Mouse (Mus musculus): ENCODE results near the gene Fam169a. TPM values are rescaled to one million over a fixed set of nuclear protein-coding genes. Genes with fewer than 3 reads are reported as not detected.
"Not testable (repeated sequence)": the region's sequence is repeated elsewhere in the genome, so short reads cannot be mapped to it uniquely, and the experiment has no call there.

Gene Fam169a
- 1.7 and 1.8 TPM in 2 replicates for total RNA-seq (2017)

- ATAC-seq (replicated peaks; ENCODE audit: low read depth, poor library complexity, severe bottlenecking), result peak; percentile 69
Observed at GRCm38 (mm10) chr13:97066649-97067550, at the start of gene Fam169a. Gene Fam169a, plus strand, starts transcription at chr13:97067286.

- ATAC-seq (replicated peaks; ENCODE audit: low read depth, poor library complexity, severe bottlenecking), result no peak
Observed at GRCm38 (mm10) chr13:97017711-97018110, 49.4 kb upstream of the Fam169a start.

- ATAC-seq (replicated peaks; ENCODE audit: low read depth, poor library complexity, severe bottlenecking), result no peak
Observed at GRCm38 (mm10) chr13:97020122-97020521, 47.0 kb upstream of the Fam169a start.

- ATAC-seq (replicated peaks; ENCODE audit: low read depth, poor library complexity, severe bottlenecking), result no peak
Observed at GRCm38 (mm10) chr13:97021906-97022305, 45.2 kb upstream of the Fam169a start.

GRCm38 (mm10) chr13:97030075-97030474 lies 37.0 kb upstream of the Fam169a start:
- no peak for ATAC-seq (replicated peaks; ENCODE audit: low read depth, poor library complexity, severe bottlenecking)

GRCm38 (mm10) chr13:97034262-97034661 lies 32.8 kb upstream of the Fam169a start, which contains the start of gene 1700029F12Rik:
Gene 1700029F12Rik, minus strand, starts transcription at chr13:97034362.
- no peak for ATAC-seq (replicated peaks; ENCODE audit: low read depth, poor library complexity, severe bottlenecking)

GRCm38 (mm10) chr13:97051158-97051557 lies 15.9 kb upstream of the Fam169a start:
- ATAC-seq (replicated peaks; ENCODE audit: low read depth, poor library complexity, severe bottlenecking), result no peak

GRCm38 (mm10) chr13:97052667-97053066 lies 14.4 kb upstream of the Fam169a start:
- peak; percentile 68 for ATAC-seq (replicated peaks; ENCODE audit: low read depth, poor library complexity, severe bottlenecking)

GRCm38 (mm10) chr13:97053844-97054243 lies 13.2 kb upstream of the Fam169a start:
- no peak for ATAC-seq (replicated peaks; ENCODE audit: low read depth, poor library complexity, severe bottlenecking)

GRCm38 (mm10) chr13:97057817-97058216 lies 9.3 kb upstream of the Fam169a start:
- ATAC-seq (replicated peaks; ENCODE audit: low read depth, poor library complexity, severe bottlenecking), result no peak

- ATAC-seq (replicated peaks; ENCODE audit: low read depth, poor library complexity, severe bottlenecking), result no peak
Observed at GRCm38 (mm10) chr13:97059746-97060145, 7.3 kb upstream of the Fam169a start.

- no peak for ATAC-seq (replicated peaks; ENCODE audit: low read depth, poor library complexity, severe bottlenecking)
Observed at GRCm38 (mm10) chr13:97060331-97060730, 6.8 kb upstream of the Fam169a start.

GRCm38 (mm10) chr13:97062151-97062550 lies 4.9 kb upstream of the Fam169a start:
- ATAC-seq (replicated peaks; ENCODE audit: low read depth, poor library complexity, severe bottlenecking), result no peak

- peak; percentile 84 for ATAC-seq (replicated peaks; ENCODE audit: low read depth, poor library complexity, severe bottlenecking)
Observed at GRCm38 (mm10) chr13:97063431-97063830, 3.7 kb upstream of the Fam169a start.

- ATAC-seq (replicated peaks; ENCODE audit: low read depth, poor library complexity, severe bottlenecking), result peak; percentile 47
Observed at GRCm38 (mm10) chr13:97064413-97064812, 2.7 kb upstream of the Fam169a start.

- ATAC-seq (replicated peaks; ENCODE audit: low read depth, poor library complexity, severe bottlenecking), result not testable (repeated sequence)
Observed at GRCm38 (mm10) chr13:97064844-97065621, 2.1 kb upstream of the Fam169a start.

GRCm38 (mm10) chr13:97067691-97068090 lies 605 bp downstream of the Fam169a start:
- ATAC-seq (replicated peaks; ENCODE audit: low read depth, poor library complexity, severe bottlenecking), result no peak

- ATAC-seq (replicated peaks; ENCODE audit: low read depth, poor library complexity, severe bottlenecking), result no peak
Observed at GRCm38 (mm10) chr13:97068151-97068550, 1.1 kb downstream of the Fam169a start.

GRCm38 (mm10) chr13:97070931-97071625 lies 4.0 kb downstream of the Fam169a start:
- no peak for ATAC-seq (replicated peaks; ENCODE audit: low read depth, poor library complexity, severe bottlenecking)

- peak; percentile 39; the same call in 1 of the 2 replicates for ATAC-seq (replicated peaks; ENCODE audit: low read depth, poor library complexity, severe bottlenecking)
Observed at GRCm38 (mm10) chr13:97071626-97072241, 4.6 kb downstream of the Fam169a start.
